Mouse (Mus musculus) hindbrain, embryonic 13.5 days (tissue): ENCODE measurements around the gene Kdm2a. TPM values are rescaled to one million over a fixed set of nuclear protein-coding genes. Genes with fewer than 3 reads are reported as not detected.
A peak's percentile ranks its signal among the peaks of the same experiment; 100 is the strongest.

Experiments used
- ATAC-seq: fragments of 200-750 bp; cut with Nextera tagmentation; 2 replicates; pipeline ENCODE4 v1.8.0; 2017; ENCODE audit warnings: moderate TSS enrichment; ENCODE audit not compliant: low FRiP score
- H3K27ac ChIP-seq: fragments of 300-500 bp; sonication (generic); 2 replicates; pipeline ENCODE4 v1.5.1; 2015; ENCODE audit warnings: inconsistent platforms, mild to moderate bottlenecking, moderate library complexity
- H3K27me3 ChIP-seq: fragments of 300-500 bp; sonication (generic); 2 replicates; pipeline ENCODE4 v1.6.1; 2015; ENCODE audit warnings: mild to moderate bottlenecking, inconsistent platforms
- H3K36me3 ChIP-seq: fragments of 300-500 bp; sonication (generic); 2 replicates; pipeline ENCODE4 v1.6.1; 2015; ENCODE audit warnings: mild to moderate bottlenecking, inconsistent platforms
- H3K4me1 ChIP-seq: fragments of 300-500 bp; sonication (generic); replicated peaks from 2 replicates; pipeline ENCODE4 v1.6.1; 2015; ENCODE audit warnings: inconsistent platforms
- H3K4me2 ChIP-seq: fragments of 300-500 bp; sonication (generic); 2 replicates; pipeline ENCODE4 v1.6.1; 2015; ENCODE audit warnings: inconsistent platforms, mild to moderate bottlenecking, moderate library complexity
- H3K4me3 ChIP-seq: fragments of 300-500 bp; sonication (generic); 2 replicates; pipeline ENCODE4 v1.5.1; 2015; ENCODE audit warnings: mild to moderate bottlenecking, inconsistent platforms
- H3K9ac ChIP-seq: fragments of 300-500 bp; sonication (generic); 2 replicates; pipeline ENCODE4 v1.6.1; 2015; ENCODE audit warnings: mild to moderate bottlenecking, inconsistent platforms
- H3K9me3 ChIP-seq: fragments of 300-500 bp; sonication (generic); 2 replicates; pipeline ENCODE4 v1.6.1; 2016; ENCODE audit warnings: inconsistent platforms
- WGBS: fragments of 180-500 bp; shearing (Covaris S2); methylation state at CpG from one replicate; pipeline ENCODE4 v1.1.7; 2015; 5-methylcytosine and 5-hydroxymethylcytosine counted together
- polyA plus RNA-seq: library from polyadenylated mRNA; unstranded; fragments of >200 nt; fragmentation: Nextera tagmentation; extraction: Ambion mirVana; gene quantifications from 2 replicates; pipeline ENCODE4 v1.2.1, GENCODE M21; 2015

Gene Kdm2a
- polyA plus RNA-seq, 1 experiment from 2014 or later: 34.6 TPM

DNA sequence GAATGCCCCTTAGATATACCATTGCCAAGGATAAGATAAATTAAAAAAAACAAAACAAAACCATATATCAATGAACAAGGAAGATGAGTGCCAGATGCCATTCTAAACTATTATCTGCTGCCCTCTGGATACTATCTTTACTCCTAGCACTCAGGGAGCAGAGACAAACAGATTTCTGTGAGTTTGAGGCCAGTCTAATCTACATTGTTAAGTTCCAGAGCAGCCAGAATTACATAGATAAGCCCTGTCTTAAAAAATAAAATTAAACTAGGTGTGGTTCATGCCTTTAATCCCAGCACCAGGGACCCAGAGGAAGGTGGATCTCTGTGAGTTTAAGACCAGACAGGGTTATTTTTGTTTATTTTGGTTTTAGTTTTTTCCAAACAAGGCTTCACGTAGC, 51.6 kb downstream of the Kdm2a start:
- H3K4me3 ChIP-seq: no peak overlapping the region
- H3K36me3 ChIP-seq: peaks cover 72% of the 10 kb centered on the region
- WGBS: 93% methylated on average over 1 of the region's 1 CpGs
- H3K4me2 ChIP-seq: no peak overlapping the region
- no peaks in the 10 kb centered on the region for H3K4me1 ChIP-seq
- no peaks in the 10 kb centered on the region for H3K27me3 ChIP-seq
- no peak overlapping the region for H3K27ac ChIP-seq
- no peak for ATAC-seq
- H3K9ac ChIP-seq: no peak overlapping the region
- H3K9me3 ChIP-seq: no peaks in the 10 kb centered on the region

DNA sequence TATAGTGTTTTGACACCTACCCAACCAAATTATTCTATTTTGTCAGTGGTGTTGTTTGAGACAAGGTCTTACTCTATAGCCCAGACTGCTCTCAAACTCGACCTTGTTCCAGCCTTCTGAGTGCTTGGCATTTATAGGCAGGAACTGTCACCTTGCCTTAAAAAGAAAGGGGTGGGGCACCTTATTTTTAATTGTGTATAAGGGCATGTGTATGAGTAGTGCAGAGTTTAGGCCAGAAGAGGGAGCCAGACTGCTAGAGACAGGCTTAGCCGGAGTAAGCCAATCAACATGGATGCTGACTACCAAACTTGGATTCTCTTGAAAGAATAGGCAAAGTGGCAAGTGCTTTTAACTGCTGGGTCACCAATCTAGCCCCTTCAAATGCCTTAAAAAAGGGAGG, 59.9 kb downstream of the Kdm2a start:
- no peak overlapping the region for H3K4me2 ChIP-seq
- H3K4me1 ChIP-seq: peaks cover 18% of the 10 kb centered on the region
- no peaks in the 10 kb centered on the region for H3K27me3 ChIP-seq
- peaks cover 44% of the 10 kb centered on the region for H3K36me3 ChIP-seq
- 45% methylated on average over 2 of the region's 2 CpGs for WGBS
- no peak overlapping the region for H3K4me3 ChIP-seq
- no peak overlapping the region for H3K27ac ChIP-seq
- H3K9ac ChIP-seq: no peak overlapping the region
- no peaks in the 10 kb centered on the region for H3K9me3 ChIP-seq
- ATAC-seq: no peak

DNA sequence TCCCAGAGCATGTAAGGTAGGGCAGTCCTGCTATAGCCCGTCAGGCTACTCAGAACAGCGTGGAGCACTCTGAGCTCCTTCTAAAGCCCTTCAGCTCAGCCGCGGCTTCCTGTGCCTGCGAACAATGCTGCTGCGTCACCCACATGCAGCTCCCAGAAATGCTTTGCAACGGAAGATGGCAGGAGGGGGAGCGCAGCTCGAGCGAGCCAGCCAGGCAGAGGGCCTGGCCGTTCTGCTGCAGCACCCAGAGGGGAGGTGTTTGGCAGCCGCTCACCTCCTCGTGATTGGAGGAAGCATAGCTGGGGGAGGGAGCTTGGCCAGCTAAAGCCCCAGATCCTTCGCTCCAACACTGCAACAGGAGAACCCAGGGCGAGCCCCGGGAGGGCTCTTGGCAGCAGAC, 64.3 kb downstream of the Kdm2a start:
- H3K9me3 ChIP-seq: no peaks in the 10 kb centered on the region
- H3K27me3 ChIP-seq: no peaks in the 10 kb centered on the region
- peaks cover 41% of the 10 kb centered on the region for H3K4me1 ChIP-seq
- peak overlapping the region; percentile 63 for H3K4me3 ChIP-seq
- H3K4me2 ChIP-seq: peak overlapping the region; percentile 84
- H3K27ac ChIP-seq: peak overlapping the region; percentile 91
- peak overlapping the region; percentile 84 for H3K9ac ChIP-seq
- peaks cover 25% of the 10 kb centered on the region for H3K36me3 ChIP-seq
- peak; percentile 98 for ATAC-seq
- under 1% methylated on average over 16 of the region's 16 CpGs for WGBS

- H3K27me3 ChIP-seq: no peaks in the 10 kb centered on the region
- peak overlapping the region; percentile 84 for H3K4me2 ChIP-seq
- 0% methylated on average over 13 of the region's 13 CpGs for WGBS
- peak overlapping the region; percentile 63 for H3K4me3 ChIP-seq
- peak overlapping the region; percentile 91 for H3K27ac ChIP-seq
- peaks cover 30% of the 10 kb centered on the region for H3K36me3 ChIP-seq
- peak; percentile 64 for ATAC-seq
- peak overlapping the region; percentile 84 for H3K9ac ChIP-seq
- peaks cover 41% of the 10 kb centered on the region for H3K4me1 ChIP-seq
- no peaks in the 10 kb centered on the region for H3K9me3 ChIP-seq
These were observed 64.8 kb downstream of the Kdm2a start for GRCm38 (mm10) chr19:4333100-4333775.

DNA sequence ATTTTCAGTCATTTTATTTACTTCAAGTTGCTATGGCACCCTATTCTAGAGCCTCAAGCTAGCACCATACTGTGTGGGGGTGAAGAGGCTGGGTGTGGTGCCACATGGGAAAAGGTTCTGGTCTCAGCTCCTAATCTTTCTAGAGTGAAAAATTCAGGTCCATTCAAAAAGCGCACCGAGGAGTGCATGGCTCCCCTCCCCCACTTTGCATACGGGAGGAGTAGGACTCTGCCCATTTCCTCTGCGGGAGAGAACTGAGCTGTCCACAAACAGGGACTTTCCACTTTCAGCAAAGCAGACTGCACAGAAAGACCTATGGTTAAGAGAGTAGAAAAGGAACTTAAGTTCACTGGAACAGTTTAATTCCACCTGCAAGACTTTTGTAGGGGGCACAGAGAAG, 65.4 kb downstream of the Kdm2a start:
- Histone ChIP-seq H3K27ac (peak overlapping the region; percentile 91), H3K4me2 (peak overlapping the region; percentile 84), H3K9ac (peak overlapping the region; percentile 84), H3K4me3 (peak overlapping the region; percentile 63), H3K4me1 (peaks cover 41% of the 10 kb centered on the region), H3K27me3 (no peaks in the 10 kb centered on the region), H3K36me3 (peaks cover 35% of the 10 kb centered on the region), H3K9me3 (no peaks in the 10 kb centered on the region)
- 0% methylated on average over 4 of the region's 4 CpGs for WGBS
- ATAC-seq: no peak

GRCm38 (mm10) chr19:4331273-4331672, 66.8 kb downstream of the Kdm2a start:
- no peak overlapping the region for H3K4me3 ChIP-seq
- H3K27ac ChIP-seq: no peak overlapping the region
- WGBS: 93% methylated on average over 3 of the region's 3 CpGs
- H3K27me3 ChIP-seq: no peaks in the 10 kb centered on the region
- ATAC-seq: no peak
- H3K4me2 ChIP-seq: no peak overlapping the region
- peaks cover 44% of the 10 kb centered on the region for H3K36me3 ChIP-seq
- H3K4me1 ChIP-seq: peaks cover 41% of the 10 kb centered on the region
- H3K9ac ChIP-seq: no peak overlapping the region
- H3K9me3 ChIP-seq: no peaks in the 10 kb centered on the region

DNA sequence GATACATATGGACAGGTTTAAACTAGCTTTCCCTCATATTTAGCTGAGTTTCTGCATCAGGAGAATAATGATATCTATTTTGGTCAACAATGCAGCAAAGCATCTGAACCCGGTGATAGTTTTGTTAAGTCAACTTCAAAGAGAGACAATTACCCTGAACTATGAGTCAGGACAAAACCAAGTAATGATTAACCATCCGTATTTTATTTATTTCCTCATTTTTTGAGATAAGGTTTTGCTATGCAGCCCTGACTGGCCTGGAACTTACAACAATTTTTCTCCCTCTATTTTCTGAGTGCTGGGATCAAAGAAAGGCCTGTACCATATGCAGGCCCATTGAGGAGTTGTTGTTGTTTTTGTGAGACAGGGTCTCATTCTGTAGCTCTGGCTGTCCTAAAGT, 67.5 kb downstream of the Kdm2a start:
- H3K36me3 ChIP-seq: peaks cover 51% of the 10 kb centered on the region
- H3K27ac ChIP-seq: no peak overlapping the region
- H3K9me3 ChIP-seq: no peaks in the 10 kb centered on the region
- H3K4me2 ChIP-seq: no peak overlapping the region
- H3K27me3 ChIP-seq: no peaks in the 10 kb centered on the region
- peaks cover 41% of the 10 kb centered on the region for H3K4me1 ChIP-seq
- ATAC-seq: no peak
- 96% methylated on average over 2 of the region's 2 CpGs for WGBS
- no peak overlapping the region for H3K4me3 ChIP-seq
- no peak overlapping the region for H3K9ac ChIP-seq

GRCm38 (mm10) chr19:4328737-4329304, 69.3 kb downstream of the Kdm2a start:
- Histone ChIP-seq H3K4me3 (no peak overlapping the region), H3K27ac (no peak overlapping the region), H3K9me3 (no peaks in the 10 kb centered on the region), H3K36me3 (peaks cover 66% of the 10 kb centered on the region), H3K9ac (no peak overlapping the region), H3K27me3 (no peaks in the 10 kb centered on the region), H3K4me1 (peaks cover 26% of the 10 kb centered on the region), H3K4me2 (no peak overlapping the region)
- no peak for ATAC-seq
- WGBS: 95% methylated on average over 8 of the region's 8 CpGs

DNA sequence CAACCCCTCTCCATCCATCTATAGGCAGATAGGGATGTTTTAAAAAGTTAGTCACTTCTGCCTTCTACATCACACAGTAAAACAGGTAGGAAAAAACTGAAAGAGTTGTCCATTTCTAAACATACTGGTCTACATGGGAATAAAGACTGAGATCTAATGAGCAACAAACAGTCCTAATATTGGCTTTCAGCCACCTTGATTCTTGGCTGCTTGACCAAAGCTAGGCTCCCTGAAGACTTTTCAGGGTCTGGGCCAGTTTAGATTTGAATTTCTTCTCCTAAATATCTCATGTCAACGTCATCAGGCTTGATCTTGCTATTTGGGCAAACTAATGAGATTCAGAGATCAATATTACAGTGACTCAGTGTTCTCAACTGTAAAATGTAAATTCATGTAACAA, 71.2 kb downstream of the Kdm2a start:
- Histone ChIP-seq H3K4me2 (no peak overlapping the region), H3K27ac (no peak overlapping the region), H3K4me3 (no peak overlapping the region), H3K9ac (no peak overlapping the region), H3K4me1 (peaks cover 11% of the 10 kb centered on the region), H3K27me3 (no peaks in the 10 kb centered on the region), H3K9me3 (no peaks in the 10 kb centered on the region), H3K36me3 (peaks cover 84% of the 10 kb centered on the region)
- no peak for ATAC-seq
- 80% methylated on average over 1 of the region's 1 CpGs for WGBS

GRCm38 (mm10) chr19:4326106-4326505, 72.0 kb downstream of the Kdm2a start:
- H3K4me1 ChIP-seq: peaks cover 3% of the 10 kb centered on the region; the same call in 1 of the 2 replicates
- WGBS: 96% methylated on average over 3 of the region's 3 CpGs
- H3K27me3 ChIP-seq: no peaks in the 10 kb centered on the region
- H3K9me3 ChIP-seq: no peaks in the 10 kb centered on the region
- peaks cover 92% of the 10 kb centered on the region for H3K36me3 ChIP-seq
- no peak overlapping the region for H3K4me2 ChIP-seq
- no peak overlapping the region for H3K27ac ChIP-seq
- ATAC-seq: no peak
- no peak overlapping the region for H3K4me3 ChIP-seq
- no peak overlapping the region for H3K9ac ChIP-seq

- H3K36me3 ChIP-seq: peaks cover 99% of the 10 kb centered on the region
- no peaks in the 10 kb centered on the region for H3K27me3 ChIP-seq
- no peak overlapping the region for H3K4me2 ChIP-seq
- no peak overlapping the region for H3K4me3 ChIP-seq
- no peak overlapping the region for H3K27ac ChIP-seq
- 96% methylated on average over 3 of the region's 3 CpGs for WGBS
- no peak overlapping the region for H3K9ac ChIP-seq
- no peaks in the 10 kb centered on the region for H3K9me3 ChIP-seq
- H3K4me1 ChIP-seq: no peaks in the 10 kb centered on the region
- ATAC-seq: no peak
These were observed 76.0 kb downstream of the Kdm2a start for GRCm38 (mm10) chr19:4322134-4322533.

DNA sequence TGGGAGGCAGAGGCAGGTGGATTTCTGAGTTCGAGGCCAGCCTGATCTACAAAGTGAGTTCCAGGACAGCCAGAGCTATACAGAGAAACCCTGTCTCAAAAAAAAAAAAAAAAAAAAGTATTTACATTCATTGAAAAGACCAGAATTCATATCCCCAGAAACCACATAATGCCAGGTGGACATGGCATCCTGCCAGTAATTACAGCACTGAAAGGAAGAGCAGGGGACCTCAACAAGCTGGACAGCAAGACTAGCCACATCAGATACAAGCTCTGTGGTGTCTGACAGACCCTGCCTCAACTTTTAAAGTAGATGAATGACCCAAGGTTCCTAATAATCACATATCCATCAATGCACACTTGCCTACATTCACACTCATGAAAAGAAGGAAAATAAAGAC, 76.5 kb downstream of the Kdm2a start:
- 92% methylated on average over 1 of the region's 1 CpGs for WGBS
- no peaks in the 10 kb centered on the region for H3K27me3 ChIP-seq
- no peak overlapping the region for H3K9ac ChIP-seq
- ATAC-seq: no peak
- no peak overlapping the region for H3K4me2 ChIP-seq
- H3K27ac ChIP-seq: no peak overlapping the region
- H3K4me1 ChIP-seq: no peaks in the 10 kb centered on the region
- no peak overlapping the region for H3K4me3 ChIP-seq
- no peaks in the 10 kb centered on the region for H3K9me3 ChIP-seq
- H3K36me3 ChIP-seq: peaks cover 99% of the 10 kb centered on the region

GRCm38 (mm10) chr19:4319272-4319671, 78.8 kb downstream of the Kdm2a start:
- no peaks in the 10 kb centered on the region for H3K4me1 ChIP-seq
- no peak overlapping the region for H3K4me2 ChIP-seq
- no peak for ATAC-seq
- H3K9me3 ChIP-seq: no peaks in the 10 kb centered on the region
- WGBS: 88% methylated on average over 4 of the region's 4 CpGs
- H3K4me3 ChIP-seq: no peak overlapping the region
- H3K27ac ChIP-seq: no peak overlapping the region
- peaks cover 85% of the 10 kb centered on the region for H3K36me3 ChIP-seq
- no peak overlapping the region for H3K9ac ChIP-seq
- H3K27me3 ChIP-seq: no peaks in the 10 kb centered on the region
